Mouse (Mus musculus) liver, embryonic 12.5 days (tissue): Measurements from ENCODE around the gene Stat3. TPM values are rescaled to one million over a fixed set of nuclear protein-coding genes. Genes with fewer than 3 reads are reported as not detected.

Experiments
- ATAC-seq: fragments of 200-750 bp; cut with Nextera tagmentation; 2 replicates; pipeline ENCODE4 v1.8.0; 2017; ENCODE audit warnings: moderate number of reproducible peaks, mild to moderate bottlenecking, moderate library complexity
- H3K27ac ChIP-seq: fragments of 300-500 bp; sonication (generic); 2 replicates; pipeline ENCODE4 v1.5.1; 2016; ENCODE audit warnings: mild to moderate bottlenecking
- H3K27me3 ChIP-seq: fragments of 300-500 bp; sonication (generic); replicated peaks from 2 replicates; pipeline ENCODE4 v1.6.1; 2016; ENCODE audit warnings: mild to moderate bottlenecking, moderate library complexity
- H3K36me3 ChIP-seq: fragments of 300-500 bp; sonication (generic); 2 replicates; pipeline ENCODE4 v1.6.1; 2016; ENCODE audit warnings: mild to moderate bottlenecking, moderate library complexity
- H3K4me1 ChIP-seq: fragments of 300-500 bp; sonication (generic); 2 replicates; pipeline ENCODE4 v1.6.1; 2016
- H3K4me2 ChIP-seq: fragments of 300-500 bp; sonication (generic); 2 replicates; pipeline ENCODE4 v1.6.1; 2016; ENCODE audit warnings: mild to moderate bottlenecking, moderate library complexity
- H3K4me3 ChIP-seq: fragments of 300-500 bp; sonication (generic); 2 replicates; pipeline ENCODE4 v1.5.1; 2016; ENCODE audit warnings: mild to moderate bottlenecking, moderate library complexity
- H3K9ac ChIP-seq: fragments of 300-500 bp; sonication (generic); 2 replicates; pipeline ENCODE4 v1.6.1; 2016; ENCODE audit warnings: mild to moderate bottlenecking, moderate library complexity
- H3K9me3 ChIP-seq: fragments of 300-500 bp; sonication (generic); replicated peaks from 2 replicates; pipeline ENCODE4 v1.6.1; 2016; ENCODE audit warnings: mild to moderate bottlenecking, moderate library complexity
- WGBS: fragments of 180-500 bp; shearing (Covaris S2); methylation state at CpG from one replicate; pipeline ENCODE4 v1.1.7; 2016; ENCODE audit not compliant: insufficient replicate concordance; 5-methylcytosine and 5-hydroxymethylcytosine counted together
- polyA plus RNA-seq: library from polyadenylated mRNA; unstranded; fragments of >200 nt; fragmentation: Nextera tagmentation; extraction: Ambion mirVana; gene quantifications from 2 replicates; pipeline ENCODE4 v1.2.1, GENCODE M21; 2016

Gene Stat3
- polyA plus RNA-seq, 1 experiment from 2014 or later = 37.3 TPM

- Histone ChIP-seq H3K9ac (no peak overlapping the region), H3K4me1 (peaks cover 79% of the 10 kb centered on the region), H3K36me3 (peaks cover 7% of the 10 kb centered on the region), H3K4me2 (peak overlapping the region; percentile 95), H3K27ac (no peak overlapping the region), H3K27me3 (peaks cover 9% of the 10 kb centered on the region), H3K4me3 (no peak overlapping the region), H3K9me3 (no peaks in the 10 kb centered on the region)
- WGBS = 76% methylated on average over 4 of the region's 4 CpGs
- no peak for ATAC-seq
These were observed 91.8 kb downstream of the Stat3 start for GRCm38 (mm10) chr11:100847572-100847971.

DNA sequence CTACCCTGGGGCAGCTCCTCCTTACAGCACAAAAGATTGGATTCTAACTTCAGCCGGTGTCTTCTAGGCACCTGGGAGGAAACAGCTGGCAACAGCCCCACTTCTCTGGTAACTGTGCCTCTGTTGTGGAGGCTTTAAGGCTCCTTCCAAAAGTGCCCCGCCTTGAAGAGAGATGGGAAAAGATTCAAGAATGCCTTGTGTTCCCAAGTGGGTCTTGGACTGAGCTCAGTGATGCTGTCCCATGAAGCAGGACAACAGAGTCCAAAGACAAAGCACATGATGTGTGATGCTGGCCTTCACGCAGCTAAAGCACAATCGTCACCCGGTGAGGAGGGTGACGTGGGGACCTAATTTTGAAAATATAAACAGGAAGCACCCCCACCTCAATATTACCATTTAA is 93.5 kb downstream of the Stat3 start:
- Histone ChIP-seq H3K36me3 (peaks cover 10% of the 10 kb centered on the region), H3K4me3 (no peak overlapping the region), H3K4me1 (peaks cover 86% of the 10 kb centered on the region), H3K9ac (no peak overlapping the region), H3K4me2 (no peak overlapping the region), H3K9me3 (no peaks in the 10 kb centered on the region), H3K27me3 (no peaks in the 10 kb centered on the region), H3K27ac (no peak overlapping the region)
- ATAC-seq = no peak
- 81% methylated on average over 6 of the region's 6 CpGs for WGBS

DNA sequence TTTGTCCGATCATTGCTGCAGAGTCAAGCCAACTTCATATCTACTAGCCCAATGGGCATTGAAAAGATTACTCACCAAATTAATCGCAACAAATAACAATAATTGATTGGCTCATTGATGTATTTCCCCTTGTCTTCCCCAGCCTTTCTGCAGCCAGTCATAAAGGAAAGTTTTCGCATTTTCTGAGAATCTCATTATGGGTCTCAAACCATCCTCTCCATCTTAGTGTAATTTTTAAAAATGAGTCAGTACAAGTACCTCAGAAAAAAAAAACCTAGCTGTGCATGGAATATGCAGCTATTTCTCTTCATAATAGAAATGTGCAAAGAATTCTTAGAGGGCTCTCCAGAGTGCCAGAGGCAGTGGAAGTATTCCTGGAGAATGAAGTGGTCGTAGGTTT is 95.2 kb downstream of the Stat3 start:
- no peak for ATAC-seq
- H3K4me1 ChIP-seq = peaks cover 88% of the 10 kb centered on the region
- 84% methylated on average over 4 of the region's 4 CpGs for WGBS

DNA sequence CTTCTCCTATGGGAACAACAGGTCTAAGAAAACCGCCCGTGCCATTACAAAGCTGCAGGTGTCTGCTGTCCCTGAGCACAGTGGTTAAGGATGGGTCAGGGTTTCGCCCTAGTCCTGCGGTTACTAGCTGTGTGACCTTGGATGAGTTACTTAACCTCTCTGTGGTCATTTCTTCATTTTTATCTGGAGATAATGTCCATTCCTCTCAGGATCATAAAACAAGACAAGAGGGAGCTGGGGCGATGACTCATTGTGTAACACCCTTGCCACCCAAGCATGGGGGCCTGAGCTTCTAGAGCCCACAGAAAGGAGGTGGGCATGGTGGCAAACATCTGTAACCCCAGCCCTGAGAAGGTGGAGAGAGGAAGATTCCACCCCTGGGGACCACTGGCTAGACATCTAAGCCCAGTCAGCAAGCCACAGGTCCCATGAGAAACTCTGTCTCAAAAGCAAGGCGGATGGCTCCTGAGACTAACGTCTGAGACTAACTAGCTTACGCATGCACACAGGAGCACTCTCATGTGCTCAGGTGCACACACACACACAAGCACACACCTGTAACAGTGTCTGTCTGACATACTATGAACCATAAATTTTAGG is 96.2 kb downstream of the Stat3 start:
- peaks cover 82% of the 10 kb centered on the region for H3K4me1 ChIP-seq
- no peak overlapping the region for H3K9ac ChIP-seq
- WGBS = 90% methylated on average over 8 of the region's 8 CpGs

More for the DNA sequence above, 95.2 kb downstream of the Stat3 start:
- no peaks in the 10 kb centered on the region for H3K9me3 ChIP-seq
- no peaks in the 10 kb centered on the region for H3K27me3 ChIP-seq
- H3K36me3 ChIP-seq = peaks cover 10% of the 10 kb centered on the region
- H3K27ac ChIP-seq = no peak overlapping the region
- no peak overlapping the region for H3K9ac ChIP-seq
- no peak overlapping the region for H3K4me2 ChIP-seq
- no peak overlapping the region for H3K4me3 ChIP-seq

GRCm38 (mm10) chr11:100842025-100842424 is 97.3 kb downstream of the Stat3 start:
- no peaks in the 10 kb centered on the region for H3K27me3 ChIP-seq
- ATAC-seq = no peak
- peak overlapping the region; percentile 39; the same call in 1 of the 2 replicates for H3K27ac ChIP-seq
- H3K36me3 ChIP-seq = peaks cover 16% of the 10 kb centered on the region
- no peak overlapping the region for H3K4me3 ChIP-seq
- H3K4me1 ChIP-seq = peaks cover 71% of the 10 kb centered on the region
- H3K4me2 ChIP-seq = no peak overlapping the region
- H3K9me3 ChIP-seq = peaks cover 4% of the 10 kb centered on the region
- no peak overlapping the region for H3K9ac ChIP-seq
- WGBS = 79% methylated on average over 7 of the region's 7 CpGs

More for the DNA sequence above, 96.2 kb downstream of the Stat3 start:
- Histone ChIP-seq H3K4me3 (no peak overlapping the region), H3K27me3 (no peaks in the 10 kb centered on the region), H3K36me3 (peaks cover 12% of the 10 kb centered on the region), H3K27ac (no peak overlapping the region), H3K4me2 (no peak overlapping the region), H3K9me3 (no peaks in the 10 kb centered on the region)
- ATAC-seq = no peak

DNA sequence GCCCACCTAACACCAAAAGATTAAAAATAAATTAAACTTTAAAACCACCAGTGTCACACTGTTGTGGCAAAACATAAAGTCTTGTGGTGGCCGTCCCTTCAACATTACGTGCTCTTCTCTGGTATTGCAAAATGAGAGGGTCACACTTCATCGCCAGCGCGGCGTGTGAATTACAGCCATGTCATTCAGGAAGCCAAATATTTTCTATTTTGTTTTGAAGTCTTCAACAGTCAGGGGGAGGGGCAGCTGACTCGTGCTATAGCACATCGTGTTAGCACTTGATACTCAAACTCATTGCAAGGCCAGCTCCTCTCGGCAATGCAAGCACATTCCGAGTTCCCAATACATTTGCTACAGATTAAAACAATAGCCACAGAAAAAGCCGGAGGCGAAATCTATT is 98.5 kb downstream of the Stat3 start:
- peaks cover 16% of the 10 kb centered on the region for H3K36me3 ChIP-seq
- H3K4me2 ChIP-seq = peak overlapping the region; percentile 24
- H3K27ac ChIP-seq = no peak overlapping the region

GRCm38 (mm10) chr11:100839523-100839922 is 99.8 kb downstream of the Stat3 start:
- ATAC-seq = no peak
- Histone ChIP-seq H3K4me2 (no peak overlapping the region), H3K27ac (no peak overlapping the region; the same call in 1 of the 2 replicates), H3K36me3 (peaks cover 10% of the 10 kb centered on the region), H3K9ac (no peak overlapping the region), H3K4me3 (no peak overlapping the region), H3K4me1 (peaks cover 49% of the 10 kb centered on the region), H3K9me3 (peaks cover 4% of the 10 kb centered on the region), H3K27me3 (no peaks in the 10 kb centered on the region)
- WGBS = 79% methylated on average over 8 of the region's 8 CpGs

More for the DNA sequence above, 98.5 kb downstream of the Stat3 start:
- no peaks in the 10 kb centered on the region for H3K27me3 ChIP-seq
- no peak overlapping the region for H3K9ac ChIP-seq
- no peak for ATAC-seq
- H3K4me1 ChIP-seq = peaks cover 60% of the 10 kb centered on the region
- H3K9me3 ChIP-seq = peaks cover 4% of the 10 kb centered on the region
- WGBS = 60% methylated on average over 12 of the region's 12 CpGs
- no peak overlapping the region for H3K4me3 ChIP-seq

DNA sequence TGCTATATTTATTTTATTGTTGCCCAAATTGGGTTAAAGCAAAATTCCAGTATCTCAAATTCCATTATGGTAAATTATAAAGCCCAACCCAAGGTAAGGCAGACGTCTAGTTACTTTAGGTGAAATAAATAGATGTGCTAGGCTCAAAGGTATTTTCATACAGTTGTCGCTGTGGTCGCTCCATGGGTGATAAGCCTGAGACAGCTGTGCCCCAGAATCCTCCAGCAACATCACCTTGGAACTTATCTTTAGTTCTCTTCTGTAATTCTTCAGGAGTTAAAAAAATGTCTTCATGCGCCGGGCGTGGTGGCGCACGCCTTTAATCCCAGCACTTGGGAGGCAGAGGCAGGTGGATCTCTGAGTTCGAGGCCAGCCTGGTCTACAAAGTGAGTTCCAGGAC is 100.4 kb downstream of the Stat3 start:
- Histone ChIP-seq H3K4me1 (peaks cover 46% of the 10 kb centered on the region), H3K9ac (no peak overlapping the region), H3K36me3 (peaks cover 10% of the 10 kb centered on the region; the same call in 1 of the 2 replicates), H3K27ac (no peak overlapping the region), H3K4me3 (no peak overlapping the region), H3K4me2 (no peak overlapping the region), H3K27me3 (no peaks in the 10 kb centered on the region), H3K9me3 (peaks cover 4% of the 10 kb centered on the region)
- ATAC-seq = no peak
- WGBS = 77% methylated on average over 9 of the region's 9 CpGs

DNA sequence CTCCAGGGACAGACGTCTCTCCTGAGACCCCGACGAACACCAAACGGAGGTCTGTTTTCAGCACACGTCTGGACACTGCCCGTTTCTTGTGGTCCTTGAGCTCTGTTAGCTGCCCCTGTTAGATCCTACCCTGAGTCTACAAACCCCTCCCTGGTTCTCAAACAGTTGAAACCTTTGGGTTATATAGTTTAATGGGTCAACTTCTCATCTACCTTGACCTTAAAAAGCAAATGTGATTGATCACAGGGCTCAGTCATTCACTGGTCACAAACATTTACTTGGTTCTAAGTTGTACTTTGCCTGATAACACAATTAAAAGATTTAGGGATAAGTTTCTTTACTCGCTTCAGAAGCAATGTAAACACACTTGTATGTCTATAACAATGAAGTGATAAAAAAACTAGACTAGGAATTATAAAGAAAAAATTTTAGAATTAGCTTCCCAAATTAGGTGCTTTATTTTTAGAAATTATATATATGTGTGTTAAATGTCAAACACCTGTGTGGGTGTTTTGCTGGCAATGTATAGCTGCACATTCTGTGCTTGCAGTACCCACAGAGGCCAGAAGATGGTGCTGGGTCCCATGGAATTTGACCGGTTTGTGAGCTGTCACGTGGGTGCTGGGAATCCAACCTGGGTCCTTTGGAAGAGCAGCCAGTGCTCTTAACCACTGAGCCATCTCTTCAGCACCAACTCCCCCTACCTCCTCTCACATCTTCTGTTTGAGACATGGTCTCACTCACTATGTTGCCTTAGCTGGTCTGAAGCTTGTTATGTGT is 102.2 kb downstream of the Stat3 start:
- WGBS = 73% methylated on average over 9 of the region's 9 CpGs

More for the DNA sequence above, 102.2 kb downstream of the Stat3 start:
- Histone ChIP-seq H3K4me1 (peaks cover 47% of the 10 kb centered on the region), H3K9me3 (peaks cover 4% of the 10 kb centered on the region), H3K36me3 (peaks cover 6% of the 10 kb centered on the region; the same call in 1 of the 2 replicates), H3K27me3 (no peaks in the 10 kb centered on the region), H3K4me3 (no peak overlapping the region), H3K9ac (no peak overlapping the region), H3K27ac (no peak overlapping the region), H3K4me2 (no peak overlapping the region)
- ATAC-seq = no peak

Other genes starting within 250 kb of the Stat3 start
- gene Zfp385c, start 247.1 kb downstream of the Stat3 start, polyA plus RNA-seq = 0.32 TPM in 1 of 2 replicates, not detected in the other
- 1.5 and 2.1 TPM in 2 replicates for gene Dhx58, start 235.3 kb downstream of the Stat3 start, polyA plus RNA-seq
- 39.4 and 40.2 TPM in 2 replicates for gene Kat2a, start 227.1 kb downstream of the Stat3 start, polyA plus RNA-seq
- gene Hspb9, start 225.7 kb downstream of the Stat3 start, polyA plus RNA-seq = 0.29 and 0.33 TPM in 2 replicates
- gene Rab5c, start 201.3 kb downstream of the Stat3 start, polyA plus RNA-seq = 15.9 and 18.1 TPM in 2 replicates
- gene Kcnh4, start 179.6 kb downstream of the Stat3 start, polyA plus RNA-seq = not detected in 2 replicates
- gene Hcrt, start 176.6 kb downstream of the Stat3 start, polyA plus RNA-seq = not detected in 2 replicates
- 2.1 and 2.4 TPM in 2 replicates for gene Ghdc, start 168.6 kb downstream of the Stat3 start, polyA plus RNA-seq
- gene Stat5b, start 88.8 kb downstream of the Stat3 start, polyA plus RNA-seq = 31.6 and 33.7 TPM in 2 replicates
- 16.0 and 17.7 TPM in 2 replicates for gene Stat5a, start 80.2 kb downstream of the Stat3 start, polyA plus RNA-seq
- 28.9 and 30.0 TPM in 2 replicates for gene Cavin1, start 31.3 kb upstream of the Stat3 start, polyA plus RNA-seq
- 56.5 and 57.6 TPM in 2 replicates for gene Atp6v0a1, start 69.9 kb upstream of the Stat3 start, polyA plus RNA-seq
- gene Naglu, start 130.5 kb upstream of the Stat3 start, polyA plus RNA-seq = 6.3 and 7.0 TPM in 2 replicates
- gene Hsd17b1, start 138.9 kb upstream of the Stat3 start, polyA plus RNA-seq = 0.08 TPM in 1 of 2 replicates, not detected in the other
- 26.4 and 28.5 TPM in 2 replicates for gene Coasy, start 143.0 kb upstream of the Stat3 start, polyA plus RNA-seq
- gene Mlx, start 147.7 kb upstream of the Stat3 start, polyA plus RNA-seq = 34.9 and 35.7 TPM in 2 replicates
- 28.2 and 28.3 TPM in 2 replicates for gene Psmc3ip, start 155.9 kb upstream of the Stat3 start, polyA plus RNA-seq
- gene Retreg3, start 180.4 kb upstream of the Stat3 start, polyA plus RNA-seq = 12.7 and 13.0 TPM in 2 replicates
- 55.2 and 59.6 TPM in 2 replicates for gene Tubg1, start 180.4 kb upstream of the Stat3 start, polyA plus RNA-seq
- 0.57 and 0.62 TPM in 2 replicates for gene Tubg2, start 216.4 kb upstream of the Stat3 start, polyA plus RNA-seq
- gene Cntnap1, start 231.0 kb upstream of the Stat3 start, polyA plus RNA-seq = 0.17 and 0.26 TPM in 2 replicates
- 2.7 and 2.8 TPM in 2 replicates for gene Plekhh3, start 231.8 kb upstream of the Stat3 start, polyA plus RNA-seq
- 0.07 TPM in 1 of 2 replicates, not detected in the other for gene Ccr10, start 235.9 kb upstream of the Stat3 start, polyA plus RNA-seq